Mouse (Mus musculus) stomach, embryonic 16.5 days (tissue): ENCODE measurements at regions not wholly inside any gene's neighbourhood (a gene's known extent, or its start where the extent isn't known, plus 50 kb on each side); places are given as distances from the start of the nearest gene placed in this dataset.

Source experiments
- ATAC-seq: fragments of 200-750 bp; cut with Nextera tagmentation; 2 replicates; pipeline ENCODE4 v1.8.0; 2017; ENCODE audit warnings: moderate number of reproducible peaks, moderate TSS enrichment; ENCODE audit not compliant: insufficient read depth, low FRiP score
- H3K27ac ChIP-seq: fragments of 300-500 bp; sonication (generic); 2 replicates; pipeline ENCODE4 v1.5.1; 2014; ENCODE audit warnings: low read length
- H3K27me3 ChIP-seq: fragments of 300-500 bp; sonication (generic); 2 replicates; pipeline ENCODE4 v1.6.1; 2014; ENCODE audit warnings: low read length, control low read depth, mixed read lengths; ENCODE audit not compliant: control insufficient read depth, insufficient read depth
- H3K36me3 ChIP-seq: fragments of 300-500 bp; sonication (generic); 2 replicates; pipeline ENCODE4 v1.6.1; 2014; ENCODE audit warnings: low read length; ENCODE audit not compliant: control insufficient read depth, insufficient read depth
- H3K4me1 ChIP-seq: fragments of 300-500 bp; sonication (generic); 2 replicates; pipeline ENCODE4 v1.6.1; 2014; ENCODE audit warnings: low read length, control low read depth, mixed read lengths; ENCODE audit not compliant: control insufficient read depth, insufficient read depth
- H3K4me2 ChIP-seq: fragments of 300-500 bp; sonication (generic); 2 replicates; pipeline ENCODE4 v1.6.1; 2014; ENCODE audit warnings: low read depth, low read length, mixed read lengths
- H3K4me3 ChIP-seq: fragments of 300-500 bp; sonication (generic); replicated peaks from 2 replicates; pipeline ENCODE4 v1.5.1; 2014; ENCODE audit warnings: mild to moderate bottlenecking, low read length
- H3K9ac ChIP-seq: fragments of 300-500 bp; sonication (generic); 2 replicates; pipeline ENCODE4 v1.6.1; 2014; ENCODE audit warnings: low read length
- H3K9me3 ChIP-seq: fragments of 300-500 bp; sonication (generic); replicated peaks from 2 replicates; pipeline ENCODE4 v1.6.1; 2016; ENCODE audit warnings: low read length, control low read depth; ENCODE audit not compliant: control insufficient read depth
- WGBS: fragments of 180-500 bp; shearing (Covaris S2); extraction: QIAGEN DNeasy Blood & Tissue Kit; methylation state at CpG from one replicate; pipeline ENCODE4 v1.1.7; 2014; 5-methylcytosine and 5-hydroxymethylcytosine counted together

GRCm38 (mm10) chr1:89373806-89374205 is 80.8 kb upstream of the Agap1 start:
- H3K4me3 ChIP-seq: no peak overlapping the region
- no peak overlapping the region for H3K9ac ChIP-seq
- no peaks in the 10 kb centered on the region; the same call in 1 of the 2 replicates for H3K9me3 ChIP-seq
- H3K36me3 ChIP-seq: no peaks in the 10 kb centered on the region
- no peaks in the 10 kb centered on the region for H3K4me1 ChIP-seq
- no peak overlapping the region for H3K27ac ChIP-seq
- no peaks in the 10 kb centered on the region for H3K27me3 ChIP-seq
- ATAC-seq: no peak
- H3K4me2 ChIP-seq: no peak overlapping the region

- H3K4me3 ChIP-seq: no peak overlapping the region
- H3K9ac ChIP-seq: no peak overlapping the region
- no peaks in the 10 kb centered on the region; the same call in 1 of the 2 replicates for H3K9me3 ChIP-seq
- 83% methylated on average over 2 of the region's 2 CpGs for WGBS
- H3K27ac ChIP-seq: no peak overlapping the region
- ATAC-seq: no peak
- no peaks in the 10 kb centered on the region for H3K36me3 ChIP-seq
- H3K27me3 ChIP-seq: no peaks in the 10 kb centered on the region
- no peaks in the 10 kb centered on the region for H3K4me1 ChIP-seq
- H3K4me2 ChIP-seq: no peak overlapping the region
Measured at GRCm38 (mm10) chr1:89374271-89374670, 80.3 kb upstream of the Agap1 start.

- H3K9ac ChIP-seq: no peak overlapping the region
- no peaks in the 10 kb centered on the region; the same call in 1 of the 2 replicates for H3K9me3 ChIP-seq
- H3K27ac ChIP-seq: no peak overlapping the region
- no peak overlapping the region for H3K4me3 ChIP-seq
- WGBS: 76% methylated on average over 6 of the region's 6 CpGs
- no peak overlapping the region for H3K4me2 ChIP-seq
- no peaks in the 10 kb centered on the region for H3K36me3 ChIP-seq
- ATAC-seq: no peak
- H3K4me1 ChIP-seq: no peaks in the 10 kb centered on the region
- no peaks in the 10 kb centered on the region for H3K27me3 ChIP-seq
Measured at GRCm38 (mm10) chr1:89382021-89382420, 72.6 kb upstream of the Agap1 start.

- H3K4me3 ChIP-seq: no peak overlapping the region
- H3K27ac ChIP-seq: no peak overlapping the region
- H3K27me3 ChIP-seq: no peaks in the 10 kb centered on the region
- H3K36me3 ChIP-seq: no peaks in the 10 kb centered on the region
- no peaks in the 10 kb centered on the region for H3K9me3 ChIP-seq
- no peak for ATAC-seq
- H3K9ac ChIP-seq: no peak overlapping the region
- no peaks in the 10 kb centered on the region for H3K4me1 ChIP-seq
- H3K4me2 ChIP-seq: no peak overlapping the region
- WGBS: 58% methylated on average over 6 of the region's 6 CpGs
Measured at GRCm38 (mm10) chr1:89385111-89385510, 69.5 kb upstream of the Agap1 start.

GRCm38 (mm10) chr1:89392711-89393110 is 61.9 kb upstream of the Agap1 start:
- H3K36me3 ChIP-seq: no peaks in the 10 kb centered on the region
- H3K4me2 ChIP-seq: no peak overlapping the region
- no peak overlapping the region for H3K9ac ChIP-seq
- WGBS: 71% methylated on average over 4 of the region's 4 CpGs
- ATAC-seq: no peak
- H3K4me1 ChIP-seq: no peaks in the 10 kb centered on the region
- no peak overlapping the region for H3K4me3 ChIP-seq
- H3K9me3 ChIP-seq: no peaks in the 10 kb centered on the region
- no peak overlapping the region for H3K27ac ChIP-seq
- H3K27me3 ChIP-seq: no peaks in the 10 kb centered on the region

GRCm38 (mm10) chr1:89394471-89394870 is 60.1 kb upstream of the Agap1 start:
- 42% methylated on average over 7 of the region's 7 CpGs for WGBS
- no peak overlapping the region for H3K4me3 ChIP-seq
- no peaks in the 10 kb centered on the region for H3K27me3 ChIP-seq
- H3K4me1 ChIP-seq: no peaks in the 10 kb centered on the region
- H3K27ac ChIP-seq: no peak overlapping the region
- H3K9me3 ChIP-seq: no peaks in the 10 kb centered on the region
- H3K9ac ChIP-seq: no peak overlapping the region
- no peak for ATAC-seq
- H3K36me3 ChIP-seq: no peaks in the 10 kb centered on the region
- no peak overlapping the region for H3K4me2 ChIP-seq

- Histone ChIP-seq H3K4me1 (no peaks in the 10 kb centered on the region), H3K4me2 (no peak overlapping the region), H3K9me3 (no peaks in the 10 kb centered on the region), H3K36me3 (no peaks in the 10 kb centered on the region), H3K4me3 (no peak overlapping the region), H3K27ac (no peak overlapping the region), H3K27me3 (no peaks in the 10 kb centered on the region), H3K9ac (no peak overlapping the region)
- ATAC-seq: no peak
- 66% methylated on average over 10 of the region's 10 CpGs for WGBS
Measured at GRCm38 (mm10) chr1:89400734-89401202, 53.8 kb upstream of the Agap1 start.

- Histone ChIP-seq H3K4me1 (no peaks in the 10 kb centered on the region), H3K9me3 (no peaks in the 10 kb centered on the region), H3K4me2 (no peak overlapping the region), H3K27me3 (no peaks in the 10 kb centered on the region), H3K4me3 (no peak overlapping the region), H3K36me3 (no peaks in the 10 kb centered on the region), H3K27ac (no peak overlapping the region), H3K9ac (no peak overlapping the region)
- no peak for ATAC-seq
- WGBS: 70% methylated on average over 5 of the region's 5 CpGs
Measured at GRCm38 (mm10) chr1:89402513-89403210, 51.9 kb upstream of the Agap1 start.

GRCm38 (mm10) chr1:89403551-89404050 is 51.0 kb upstream of the Agap1 start:
- Histone ChIP-seq H3K27ac (no peak overlapping the region), H3K4me1 (no peaks in the 10 kb centered on the region), H3K4me3 (no peak overlapping the region), H3K9me3 (no peaks in the 10 kb centered on the region), H3K27me3 (no peaks in the 10 kb centered on the region), H3K36me3 (no peaks in the 10 kb centered on the region), H3K4me2 (no peak overlapping the region), H3K9ac (no peak overlapping the region)
- 50% methylated on average over 7 of the region's 7 CpGs for WGBS
- no peak for ATAC-seq
